Comparison of ENCODE assay signal across 12 mouse cellular contexts in genomic region chr4:97847653-97848052, GRCm38 (mm10).
"Had no signal": no experiment of that assay in that cellular context is flagged by ENCODE, and none has a peak within 500 bp of the region (broad histone marks: within the 10 kb centered on the region; RNA-seq: fewer than 3 reads in every experiment).

No protein-coding gene starts in this region.

- H3K9ac ChIP-seq: limb, embryonic 13.5 days; liver, embryonic 15.5 days; lung, embryonic 15.5 days; midbrain, embryonic 15.5 days; neural tube, embryonic 12.5 days had no signal

- H3K27ac ChIP-seq: limb, embryonic 13.5 days; liver, embryonic 15.5 days; macrophage; midbrain, embryonic 15.5 days; neural tube, embryonic 12.5 days had no signal

- ATAC-seq: midbrain, embryonic 15.5 days had no signal

- H3K36me3 ChIP-seq: liver, embryonic 15.5 days; lung, embryonic 15.5 days; midbrain, embryonic 15.5 days had no signal

- DNase-seq: kidney, postnatal 10 days; kidney, postnatal 4 days had no signal

- H3K9me3 ChIP-seq: limb, embryonic 13.5 days; liver, embryonic 15.5 days; lung, embryonic 15.5 days; megakaryocyte, embryonic 14.5 days; midbrain, embryonic 15.5 days; neural tube, embryonic 12.5 days had no signal

- H3K4me2 ChIP-seq: limb, embryonic 13.5 days; liver, embryonic 11.5 days; liver, embryonic 15.5 days; lung, embryonic 15.5 days; midbrain, embryonic 11.5 days; midbrain, embryonic 15.5 days; neural tube, embryonic 12.5 days had no signal

- H3K27me3 ChIP-seq: limb, embryonic 13.5 days; liver, embryonic 15.5 days; lung, embryonic 15.5 days; neural tube, embryonic 12.5 days had no signal

- H3K4me3 ChIP-seq: layer of hippocampus, adult 2 months; limb, embryonic 13.5 days; liver, embryonic 15.5 days; lung, embryonic 15.5 days; megakaryocyte, embryonic 14.5 days; midbrain, embryonic 15.5 days; neural tube, embryonic 12.5 days had no signal
